In the genomic region with DNA sequence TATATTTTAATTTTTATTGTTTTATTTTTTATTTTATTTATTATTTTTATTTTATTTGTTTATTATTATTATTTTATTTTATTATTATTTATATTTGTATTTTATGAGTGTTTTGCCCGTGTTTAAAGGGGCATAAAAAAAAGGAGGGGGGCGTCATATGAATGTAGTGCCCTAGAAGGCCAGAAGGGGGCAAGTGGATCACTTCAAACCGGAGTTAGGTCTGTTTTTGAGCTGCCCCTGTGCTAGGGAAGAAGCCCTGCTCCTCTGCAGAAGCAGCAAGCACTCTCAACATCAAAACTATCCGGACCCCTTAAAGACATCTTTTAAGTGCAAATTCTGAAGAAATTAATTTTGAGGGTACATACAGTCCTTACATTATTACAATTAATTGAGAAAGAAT, we compare ENCODE assay signal across 9 mouse cellular contexts. TPM values are rescaled to one million over a fixed set of nuclear protein-coding genes. Genes with fewer than 3 reads are reported as not detected.
A peak's percentile ranks its signal among the peaks of the same experiment; 100 is the strongest.
DNase-seq lines count a peak whose midpoint lies in the region; ATAC-seq and TF ChIP-seq lines count a peak whose summit lies in the region.
"Had no signal": no experiment of that assay in that cellular context is flagged by ENCODE, and none has a peak within 500 bp of the region (broad histone marks: within the 10 kb centered on the region; RNA-seq: fewer than 3 reads in every experiment).

No protein-coding gene starts in this region.

- peak; percentile 58 for TF ChIP-seq CTCF in kidney, postnatal 0 days (IDR thresholded peaks at IDR 0.05; ENCODE audit: low read depth)

- no peaks in the 10 kb centered on the region for H3K36me3 ChIP-seq in kidney, postnatal 0 days (ENCODE audit: insufficient read depth, low read length)
- H3K36me3 ChIP-seq in kidney, embryonic 15.5 days: no peaks in the 10 kb centered on the region

- H3K4me3 ChIP-seq in kidney, postnatal 0 days (replicated peaks; ENCODE audit: low read depth, low read length): no peak overlapping the region
- no peak overlapping the region for H3K4me3 ChIP-seq in kidney, embryonic 15.5 days (replicated peaks)

- H3K27me3 ChIP-seq in kidney, postnatal 0 days (ENCODE audit: insufficient read depth, low read length): no peaks in the 10 kb centered on the region
- no peaks in the 10 kb centered on the region for H3K27me3 ChIP-seq in kidney, embryonic 15.5 days

- H3K27ac ChIP-seq in kidney, postnatal 0 days: no peak overlapping the region
- H3K27ac ChIP-seq in kidney, embryonic 15.5 days: no peak overlapping the region

- H3K4me1 ChIP-seq in kidney, postnatal 0 days (replicated peaks; ENCODE audit: insufficient read depth, low read length): no peaks in the 10 kb centered on the region
- H3K4me1 ChIP-seq in kidney, embryonic 15.5 days: no peaks in the 10 kb centered on the region

- DNase-seq in kidney, postnatal 0 days (ENCODE audit: low spot score): peak; percentile 61
- peak; percentile 42 for DNase-seq in thymus, postnatal 0 days (ENCODE audit: low spot score)
- no peak for DNase-seq in thymus, adult 18-20 months
- DNase-seq in forelimb bud, embryonic 11.5 days (ENCODE audit: low read depth, low spot score): peak; percentile 38
- no peak for DNase-seq in urinary bladder, adult 2 months (ENCODE audit: low spot score)
- no peak for DNase-seq in cerebellum, adult 11-12 months

- WGBS in kidney, postnatal 0 days: 15% methylated on average over 4 of the region's 4 CpGs
- WGBS in kidney, embryonic 15.5 days: 8% methylated on average over 4 of the region's 4 CpGs

- no peak for ATAC-seq in kidney, postnatal 0 days (replicated peaks; ENCODE audit: low FRiP score, low read depth)
- ATAC-seq in kidney, embryonic 15.5 days (replicated peaks; ENCODE audit: low FRiP score): no peak
- ATAC-seq in megakaryocyte, adult 5-6 weeks (ENCODE audit: poor library complexity, severe bottlenecking): no peak

- H3K9me3 ChIP-seq in kidney, postnatal 0 days (replicated peaks; ENCODE audit: low read length): no peaks in the 10 kb centered on the region
- no peaks in the 10 kb centered on the region for H3K9me3 ChIP-seq in kidney, embryonic 15.5 days (replicated peaks)

- H3K4me2 ChIP-seq in kidney, postnatal 0 days (ENCODE audit: low read length): no peak overlapping the region
- no peak overlapping the region for H3K4me2 ChIP-seq in kidney, embryonic 15.5 days

- no peak overlapping the region for H3K9ac ChIP-seq in kidney, postnatal 0 days (ENCODE audit: low read depth, low read length)
- H3K9ac ChIP-seq in kidney, embryonic 15.5 days: no peak overlapping the region

RNA-seq across cellular contexts. Expression of a gene that starts 10.7 kb away (rescaled TPM):
- polyA plus RNA-seq in kidney, postnatal 0 days (2015; fragmentation: Nextera tagmentation; extraction: Ambion mirVana): not detected in 2 replicates
- polyA plus RNA-seq in kidney, embryonic 15.5 days (2015; fragmentation: Nextera tagmentation; extraction: Ambion mirVana): not detected in 2 replicates
- polyA plus RNA-seq in thymus, postnatal 0 days (2015; fragmentation: Nextera tagmentation; extraction: Ambion mirVana): 0.08 TPM in 1 of 2 replicates, not detected in the other
- not detected in 2 replicates for polyA plus RNA-seq in urinary bladder, adult 2 months (2012; rRNA removed)
- not detected in 2 replicates for total RNA-seq in megakaryocyte, adult 5-6 weeks (2015)
- total RNA-seq in megakaryocyte, adult 5-6 weeks (2017): not detected in 2 replicates
- polyA plus RNA-seq: intestine, embryonic 14.5 days had no signal

RNA-seq across cellular contexts. Expression of a gene that starts 23.3 kb away (rescaled TPM):
- 16.2 and 16.4 TPM in 2 replicates for polyA plus RNA-seq in kidney, postnatal 0 days (2015; fragmentation: Nextera tagmentation; extraction: Ambion mirVana)
- polyA plus RNA-seq in kidney, embryonic 15.5 days (2015; fragmentation: Nextera tagmentation; extraction: Ambion mirVana): 13.9 and 16.7 TPM in 2 replicates
- 4.1 and 4.3 TPM in 2 replicates for polyA plus RNA-seq in thymus, postnatal 0 days (2015; fragmentation: Nextera tagmentation; extraction: Ambion mirVana)
- 41.3 and 43.3 TPM in 2 replicates for polyA plus RNA-seq in urinary bladder, adult 2 months (2012; rRNA removed)
- total RNA-seq in megakaryocyte, adult 5-6 weeks (2015): 0.18 and 0.40 TPM in 2 replicates
- 0.24 and 0.33 TPM in 2 replicates for total RNA-seq in megakaryocyte, adult 5-6 weeks (2017)

RNA-seq across cellular contexts. Expression of a gene that starts 29.2 kb away (rescaled TPM):
- polyA plus RNA-seq in kidney, postnatal 0 days (2015; fragmentation: Nextera tagmentation; extraction: Ambion mirVana): not detected in 2 replicates
- not detected in 2 replicates for polyA plus RNA-seq in kidney, embryonic 15.5 days (2015; fragmentation: Nextera tagmentation; extraction: Ambion mirVana)
- polyA plus RNA-seq in thymus, postnatal 0 days (2015; fragmentation: Nextera tagmentation; extraction: Ambion mirVana): not detected in 2 replicates
- polyA plus RNA-seq in urinary bladder, adult 2 months (2012; rRNA removed): not detected in 2 replicates
- not detected in 2 replicates for total RNA-seq in megakaryocyte, adult 5-6 weeks (2015)
- not detected in 2 replicates for total RNA-seq in megakaryocyte, adult 5-6 weeks (2017)
- polyA plus RNA-seq: intestine, embryonic 14.5 days had no signal

RNA-seq across cellular contexts. Expression of a gene that starts 45.1 kb away (rescaled TPM):
- not detected in 2 replicates for polyA plus RNA-seq in kidney, postnatal 0 days (2015; fragmentation: Nextera tagmentation; extraction: Ambion mirVana)
- not detected in 2 replicates for polyA plus RNA-seq in kidney, embryonic 15.5 days (2015; fragmentation: Nextera tagmentation; extraction: Ambion mirVana)
- not detected in 2 replicates for polyA plus RNA-seq in thymus, postnatal 0 days (2015; fragmentation: Nextera tagmentation; extraction: Ambion mirVana)
- polyA plus RNA-seq in urinary bladder, adult 2 months (2012; rRNA removed): not detected in 2 replicates
- not detected in 2 replicates for total RNA-seq in megakaryocyte, adult 5-6 weeks (2015)
- total RNA-seq in megakaryocyte, adult 5-6 weeks (2017): not detected in 2 replicates
- polyA plus RNA-seq: intestine, embryonic 14.5 days had no signal

Comparison
In these comparisons a context has a peak if more than half of its experiments do, and no peak if none do; other contexts are left out.
1. DNase-seq: peak in kidney, postnatal 0 days (single experiment), thymus, postnatal 0 days (single experiment) and forelimb bud, embryonic 11.5 days (single experiment); none in thymus, adult 18-20 months (0 of 2), urinary bladder, adult 2 months (single experiment) and cerebellum, adult 11-12 months (single experiment).